Mouse (Mus musculus) thymus, adult 2 months (tissue): ENCODE results near the gene Tmem184c. TPM values are rescaled to one million over a fixed set of nuclear protein-coding genes. Genes with fewer than 3 reads are reported as not detected.

Source experiments
- DNase-seq: peaks from one replicate; pipeline ENCODE4 v3.0.0; 2021
- H3K27ac ChIP-seq: fragments of 200-500 bp; 2 replicates; pipeline ENCODE4 v1.5.1; 2012; ENCODE audit warnings: low read length, control low read depth; ENCODE audit not compliant: control insufficient read depth, insufficient read depth
- H3K27me3 ChIP-seq: fragments of 200-500 bp; 2 replicates; pipeline ENCODE4 v1.6.1; 2012; ENCODE audit warnings: mild to moderate bottlenecking, low read length, moderate library complexity, mixed read lengths; ENCODE audit not compliant: control insufficient read depth, insufficient read depth
- H3K36me3 ChIP-seq: fragments of 200-500 bp; 2 replicates; pipeline ENCODE4 v1.6.1; 2012; ENCODE audit warnings: mild to moderate bottlenecking, low read length, moderate library complexity; ENCODE audit not compliant: control insufficient read depth, insufficient read depth
- H3K4me1 ChIP-seq: fragments of 200-500 bp; replicated peaks from 2 replicates; pipeline ENCODE4 v1.6.1; 2012; ENCODE audit warnings: low read length; ENCODE audit not compliant: control insufficient read depth, insufficient read depth
- H3K4me3 ChIP-seq: fragments of 200-500 bp; 2 replicates; pipeline ENCODE4 v1.5.1; 2012; ENCODE audit warnings: mild to moderate bottlenecking, low read length, control low read depth, moderate library complexity; ENCODE audit not compliant: control insufficient read depth, insufficient read depth
- CTCF ChIP-seq: fragments of 200-500 bp; IDR thresholded peaks from 2 replicates; pipeline ENCODE4 v1.5.1; 2012; ENCODE audit warnings: mild to moderate bottlenecking, control low read depth, low read length, moderate library complexity, borderline replicate concordance; ENCODE audit not compliant: control insufficient read depth, poor library complexity, insufficient read depth; ENCODE audit errors: extremely low read depth
- POLR2A ChIP-seq: fragments of 200-500 bp; IDR thresholded peaks from 2 replicates; pipeline ENCODE4 v1.6.1; 2012; ENCODE audit warnings: mild to moderate bottlenecking, low read length, control low read depth, moderate library complexity; ENCODE audit not compliant: control insufficient read depth, poor library complexity, insufficient read depth; ENCODE audit errors: extremely low read depth
- WGBS: fragments of 180-500 bp; shearing (Covaris S2); methylation state at CpG from one replicate; pipeline ENCODE4 v1.1.7; 2018; 5-methylcytosine and 5-hydroxymethylcytosine counted together
- polyA plus RNA-seq: library from polyadenylated mRNA; depleted of rRNA; stranded (reverse); fragments of >200 nt; gene quantifications from 2 replicates; pipeline ENCODE4 v1.2.3, GENCODE M21; 2012; rRNA removed

Gene Tmem184c
- polyA plus RNA-seq, 1 experiment = 15.7 TPM

DNA sequence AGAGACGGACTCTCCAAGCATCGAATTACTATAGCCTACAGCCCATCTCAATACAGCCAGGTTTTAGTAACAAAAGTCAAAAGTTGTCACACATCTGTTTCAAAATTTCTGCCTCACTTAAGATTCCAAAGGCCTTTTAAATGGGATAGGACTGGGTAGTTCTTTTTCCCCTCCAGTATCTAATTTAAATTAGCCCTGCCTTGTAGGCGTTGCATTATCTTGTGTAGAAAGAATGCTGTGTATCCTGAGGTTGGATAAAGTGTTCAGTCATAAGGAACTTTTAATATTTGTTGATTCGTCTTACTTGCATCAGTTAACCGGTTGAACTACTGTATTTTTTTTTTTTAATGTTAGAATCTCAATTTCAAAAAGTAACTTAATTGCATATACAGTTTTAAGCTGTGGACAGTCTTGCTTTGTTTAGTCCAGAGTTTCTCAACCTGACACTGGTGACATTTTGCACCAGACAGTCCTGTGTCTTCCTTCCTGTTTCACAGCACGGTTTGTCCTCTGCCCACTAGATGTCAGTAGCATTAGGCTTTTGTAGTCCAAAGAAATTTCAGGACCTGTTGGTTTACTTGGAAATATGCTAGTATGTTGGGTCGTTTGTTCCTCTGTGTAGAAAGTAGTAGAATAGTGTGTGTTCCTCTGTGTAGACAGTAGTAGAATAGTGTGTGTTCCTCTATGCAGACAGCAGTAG lies 60.5 kb downstream of the Tmem184c start:
- H3K27ac ChIP-seq = no peak overlapping the region
- 0 out of 2 replicates have a peak, but pooled peaks cover 2% of the 10 kb centered on the region for H3K4me1 ChIP-seq
- TF ChIP-seq CTCF (no peak), POLR2A (no peak)
- peaks cover 17% of the 10 kb centered on the region for H3K36me3 ChIP-seq
- peak; percentile 40 for DNase-seq
- WGBS = 4% methylated on average over 7 of the region's 7 CpGs
- H3K4me3 ChIP-seq = peak overlapping the region; percentile 82; the same call in 1 of the 2 replicates
- H3K27me3 ChIP-seq = no peaks in the 10 kb centered on the region

GRCm38 (mm10) chr8:77549121-77549706 lies 61.3 kb downstream of the Tmem184c start, which contains the start of gene Prmt9:
Gene Prmt9 (plus strand): TSS chr8:77549397.
- no peak within 1 kb of the TSS; the same call in 1 of the 2 replicates for H3K27ac ChIP-seq
- DNase-seq = peak; percentile 94
- TF ChIP-seq CTCF (0 out of 2 replicates have a peak, but pooled peaks have one; percentile 13), POLR2A (peak; percentile 88)
- 0 out of 2 replicates have a peak, but pooled peaks cover 2% of the 10 kb centered on the region for H3K4me1 ChIP-seq
- 6% methylated on average over 42 of the region's 42 CpGs for WGBS
- no peaks in the 10 kb centered on the region for H3K27me3 ChIP-seq
- H3K36me3 ChIP-seq = peaks cover 14% of the 10 kb centered on the region
- H3K4me3 ChIP-seq = peak within 1 kb of the TSS; percentile 82

Other genes with a start within 250 kb of the Tmem184c start
- gene Arhgap10, start 92.7 kb downstream of the Tmem184c start, polyA plus RNA-seq = 12.9 and 13.2 TPM in 2 replicates
- gene Prmt9, start 61.3 kb downstream of the Tmem184c start, polyA plus RNA-seq = 15.3 and 15.5 TPM in 2 replicates
- 2.1 and 3.3 TPM in 2 replicates for gene Ednra, start 113.8 kb upstream of the Tmem184c start, polyA plus RNA-seq